Mouse (Mus musculus): ENCODE measurements at regions not wholly inside any gene's neighbourhood (a gene's known extent, or its start where the extent isn't known, plus 50 kb on each side); places are given as distances from the start of the nearest gene placed in this dataset.

DNA sequence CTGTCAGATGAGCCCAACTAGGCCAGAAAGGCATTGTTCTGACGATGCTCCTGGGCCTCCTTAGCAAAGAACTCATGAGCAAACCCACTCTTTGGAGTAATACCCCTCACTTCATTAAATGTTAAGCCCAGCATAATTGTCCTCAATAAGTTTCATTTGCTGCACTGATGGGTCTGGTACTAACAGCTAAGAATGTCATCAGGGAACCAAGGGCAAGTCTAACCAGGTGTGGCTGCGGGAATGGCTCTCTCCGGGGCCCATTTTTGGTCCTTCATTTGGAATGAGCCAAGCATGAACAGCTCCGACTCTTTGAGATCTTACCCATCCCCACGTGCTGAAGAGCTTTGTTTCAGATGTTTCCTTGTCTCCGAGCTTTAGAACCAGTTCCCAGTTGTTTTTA lies 82.2 kb downstream of the Mex3b start:
- TF ChIP-seq CTCF (IDR thresholded peaks at IDR 0.05; ENCODE audit: control insufficient read depth, insufficient read depth, low read length) = no peak
- TF ChIP-seq POLR2A (IDR thresholded peaks at IDR 0.05; ENCODE audit: borderline replicate concordance, control insufficient read depth, low read depth, low read length) = no peak

Data from bone marrow, adult 2 months (tissue).